Mouse (Mus musculus): ENCODE results near the gene Mpdu1.

Gene Mpdu1

GRCm38 (mm10) chr11:69692196-69692811, 29.9 kb upstream of the Mpdu1 start:
- DNase-seq (ENCODE audit: low read depth, low spot score): no peak

GRCm38 (mm10) chr11:69689891-69690290, 27.4 kb upstream of the Mpdu1 start:
- DNase-seq (ENCODE audit: low read depth, low spot score): no peak

GRCm38 (mm10) chr11:69687061-69687460, 24.6 kb upstream of the Mpdu1 start:
- no peak for DNase-seq (ENCODE audit: low read depth, low spot score)

- DNase-seq (ENCODE audit: low read depth, low spot score): no peak
These were observed 23.9 kb upstream of the Mpdu1 start for GRCm38 (mm10) chr11:69686377-69686776.

GRCm38 (mm10) chr11:69685526-69686148, 23.2 kb upstream of the Mpdu1 start, which contains the start of gene Tnfsf13:
Gene Tnfsf13 (minus strand): TSS chr11:69685784.
- no peak for DNase-seq (ENCODE audit: low read depth, low spot score)

GRCm38 (mm10) chr11:69684936-69685335, 22.5 kb upstream of the Mpdu1 start:
- no peak for DNase-seq (ENCODE audit: low read depth, low spot score)

- no peak for DNase-seq (ENCODE audit: low read depth, low spot score)
These were observed 21.8 kb upstream of the Mpdu1 start for GRCm38 (mm10) chr11:69684128-69684745.

- DNase-seq (ENCODE audit: low read depth, low spot score): no peak
These were observed 21.1 kb upstream of the Mpdu1 start for GRCm38 (mm10) chr11:69683576-69683975.

GRCm38 (mm10) chr11:69682840-69683533, 20.5 kb upstream of the Mpdu1 start:
- peak; percentile 87 for DNase-seq (ENCODE audit: low read depth, low spot score)

- no peak for DNase-seq (ENCODE audit: low read depth, low spot score)
These were observed 19.9 kb upstream of the Mpdu1 start for GRCm38 (mm10) chr11:69682209-69682839.

- DNase-seq (ENCODE audit: low read depth, low spot score): peak; percentile 99
These were observed 19.1 kb upstream of the Mpdu1 start, which contains the start of gene Senp3 for GRCm38 (mm10) chr11:69681314-69682208. Gene Senp3 (minus strand): TSS chr11:69682084.

- no peak for DNase-seq (ENCODE audit: low read depth, low spot score)
These were observed 17.9 kb upstream of the Mpdu1 start for GRCm38 (mm10) chr11:69680136-69680855.

- DNase-seq (ENCODE audit: low read depth, low spot score): no peak
These were observed 16.7 kb upstream of the Mpdu1 start for GRCm38 (mm10) chr11:69679144-69679543.

GRCm38 (mm10) chr11:69672211-69672706, 9.8 kb upstream of the Mpdu1 start, which contains the start of gene Eif4a1:
Gene Eif4a1 (minus strand): TSS chr11:69672423.
- DNase-seq (ENCODE audit: low read depth, low spot score): peak; percentile 100

- no peak for DNase-seq (ENCODE audit: low read depth, low spot score)
These were observed 9.3 kb upstream of the Mpdu1 start for GRCm38 (mm10) chr11:69671726-69672124.

GRCm38 (mm10) chr11:69670786-69671725, 8.6 kb upstream of the Mpdu1 start:
- DNase-seq (ENCODE audit: low read depth, low spot score): peak; percentile 98

- DNase-seq (ENCODE audit: low read depth, low spot score): no peak
These were observed 4.2 kb upstream of the Mpdu1 start for GRCm38 (mm10) chr11:69666665-69667005.

GRCm38 (mm10) chr11:69665961-69666664, 3.7 kb upstream of the Mpdu1 start, which contains the start of gene Cd68:
Gene Cd68 (minus strand): TSS chr11:69666153.
- peak; percentile 79 for DNase-seq (ENCODE audit: low read depth, low spot score)

All from CD4-positive helper T cell, adult 2 months (primary cell).